Mouse (Mus musculus): ENCODE results near the gene Gng3. TPM values are rescaled to one million over a fixed set of nuclear protein-coding genes. Genes with fewer than 3 reads are reported as not detected.

Gene Gng3
- polyA plus RNA-seq, 1 experiment from 2014 or later = 198 TPM

DNA sequence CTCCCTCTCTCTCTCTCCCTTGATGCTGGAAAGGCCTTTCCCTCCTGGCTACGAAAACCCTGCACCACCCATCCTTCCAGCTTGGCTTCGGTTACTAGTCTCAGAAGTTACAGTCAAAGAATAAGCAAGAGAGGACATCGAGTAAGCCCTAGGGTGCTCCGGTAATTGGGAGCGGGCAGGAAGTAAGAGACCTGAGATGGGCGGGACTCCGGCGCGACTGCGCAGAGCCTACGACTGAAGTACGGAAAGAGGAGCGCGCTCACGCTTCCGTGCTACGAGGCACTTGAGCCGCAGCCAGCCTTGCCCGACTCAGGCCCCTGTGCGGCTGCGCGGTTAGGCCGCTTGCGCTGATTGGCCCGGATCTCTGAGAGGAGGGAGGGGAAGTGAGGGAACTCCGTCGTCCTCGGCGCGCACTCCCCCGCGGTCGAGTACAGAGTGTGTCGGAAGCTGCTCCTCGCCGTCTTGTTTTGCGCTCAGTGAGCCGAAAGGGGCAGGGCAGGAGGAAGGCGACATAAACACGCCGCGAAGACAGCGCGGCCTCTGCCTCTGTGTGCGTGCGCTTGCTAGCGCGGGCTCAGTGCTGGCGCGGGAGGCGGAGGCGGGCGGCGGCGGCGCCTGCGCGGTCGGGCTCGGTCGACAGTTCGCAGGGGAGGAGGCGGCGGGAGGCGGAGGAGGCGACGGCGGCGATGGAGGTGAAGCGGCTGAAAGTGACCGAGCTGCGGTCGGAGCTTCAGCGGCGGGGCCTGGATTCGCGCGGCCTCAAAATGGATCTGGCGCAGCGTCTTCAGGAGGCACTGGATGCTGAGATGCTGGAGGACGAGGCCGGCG lies 19.2 kb downstream of the Gng3 start, which contains the start of gene Hnrnpul2:
Gene Hnrnpul2, plus strand, starts transcription at position 415 of the 828 bp plus-strand sequence.
- Histone ChIP-seq H3K36me3 (ENCODE audit: poor library complexity, severe bottlenecking) (peaks cover 43% of the 10 kb centered on the region), H3K4me3 (peak within 1 kb of the TSS; percentile 100), H3K4me1 (peaks cover 58% of the 10 kb centered on the region), H3K27me3 (no peaks in the 10 kb centered on the region), H3K4me2 (peak within 1 kb of the TSS; percentile 92), H3K9me3 (replicated peaks) (no peaks in the 10 kb centered on the region), H3K9ac (peak within 1 kb of the TSS; percentile 99), H3K27ac (peak within 1 kb of the TSS; percentile 99)
- peak; percentile 96 for ATAC-seq
- WGBS = under 1% methylated on average over 74 of the region's 83 CpGs

DNA sequence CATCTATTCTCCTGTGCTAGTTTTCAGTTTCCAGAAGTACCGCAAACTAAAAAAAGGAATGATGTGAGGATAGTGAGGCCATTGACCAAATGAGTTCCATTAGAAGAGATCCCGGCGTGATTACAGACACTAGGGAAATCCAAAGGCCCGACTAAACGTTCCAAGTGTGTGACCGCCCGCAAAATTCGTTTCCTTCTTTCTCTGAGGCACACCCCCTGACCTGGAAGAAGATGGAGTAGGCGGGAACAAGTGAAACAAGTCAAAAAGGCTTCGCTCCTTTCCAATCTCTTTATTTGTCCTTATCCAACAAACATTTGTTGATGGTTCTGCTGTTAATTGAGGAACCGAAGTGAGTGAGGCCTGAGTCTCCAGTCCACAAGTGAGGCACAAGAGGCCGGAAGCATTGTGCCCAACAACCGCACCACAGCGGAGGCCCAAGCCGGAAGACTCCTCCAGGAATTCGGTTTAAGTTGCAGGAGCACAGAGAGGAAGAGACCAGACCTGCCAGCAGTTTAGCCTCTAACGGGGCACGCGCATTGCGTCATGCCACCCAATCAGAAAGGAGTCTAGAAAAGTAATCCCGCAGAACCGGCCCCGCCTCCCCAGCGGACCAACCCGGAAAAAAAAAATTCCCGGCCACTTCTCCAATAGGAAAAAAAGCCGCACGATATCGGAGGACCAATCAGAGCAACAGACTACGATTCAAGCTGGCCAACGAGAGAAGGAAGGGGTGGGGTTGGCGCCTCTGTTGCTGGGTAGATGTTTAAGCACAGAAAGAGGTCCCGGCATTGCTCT lies 20.0 kb downstream of the Gng3 start, which contains the start of gene Ttc9c:
Gene Ttc9c, minus strand, starts transcription at position 533 of the 795 bp plus-strand sequence.
- peaks cover 42% of the 10 kb centered on the region for H3K36me3 ChIP-seq (ENCODE audit: poor library complexity, severe bottlenecking)
- H3K4me2 ChIP-seq = peak within 1 kb of the TSS; percentile 92
- peak within 1 kb of the TSS; percentile 99 for H3K27ac ChIP-seq
- WGBS = under 1% methylated on average over 33 of the region's 33 CpGs
- H3K9me3 ChIP-seq (replicated peaks) = no peaks in the 10 kb centered on the region
- H3K4me3 ChIP-seq = peak within 1 kb of the TSS; percentile 100
- peaks cover 58% of the 10 kb centered on the region for H3K4me1 ChIP-seq
- peak; percentile 94 for ATAC-seq
- H3K9ac ChIP-seq = peak within 1 kb of the TSS; percentile 99
- no peaks in the 10 kb centered on the region for H3K27me3 ChIP-seq

DNA sequence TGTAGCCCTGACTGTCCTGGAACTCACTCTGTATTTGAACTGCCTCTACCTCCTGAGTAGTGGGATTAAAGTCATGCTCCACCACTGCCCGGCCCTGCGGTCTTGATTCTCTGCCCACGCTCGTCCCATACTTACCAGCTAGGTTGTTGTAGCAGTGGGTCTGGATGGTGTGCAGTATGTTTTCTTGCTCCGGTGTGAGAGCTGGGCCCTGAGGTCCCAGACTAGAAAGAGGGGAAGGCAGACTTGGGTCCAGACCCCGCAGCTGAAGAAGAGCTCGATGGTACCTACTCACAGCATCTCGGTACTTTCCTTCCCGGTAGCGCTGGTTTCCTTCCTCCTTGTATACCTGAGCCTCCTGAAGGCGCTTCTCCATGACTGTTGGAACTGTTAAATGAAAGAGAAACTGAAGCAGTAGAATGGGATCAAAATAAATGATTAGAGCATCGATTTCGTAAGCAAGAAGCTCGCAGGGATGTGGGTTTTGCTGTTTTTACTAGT lies 20.6 kb downstream of the Gng3 start:
- peaks cover 56% of the 10 kb centered on the region for H3K4me1 ChIP-seq
- H3K27ac ChIP-seq = peak overlapping the region; percentile 99
- H3K4me3 ChIP-seq = peak overlapping the region; percentile 100
- peak overlapping the region; percentile 81 for H3K9ac ChIP-seq
- no peaks in the 10 kb centered on the region for H3K27me3 ChIP-seq
- peaks cover 42% of the 10 kb centered on the region for H3K36me3 ChIP-seq (ENCODE audit: poor library complexity, severe bottlenecking)
- H3K9me3 ChIP-seq (replicated peaks) = no peaks in the 10 kb centered on the region
- ATAC-seq = no peak
- 29% methylated on average over 14 of the region's 14 CpGs for WGBS
- peak overlapping the region; percentile 92 for H3K4me2 ChIP-seq

DNA sequence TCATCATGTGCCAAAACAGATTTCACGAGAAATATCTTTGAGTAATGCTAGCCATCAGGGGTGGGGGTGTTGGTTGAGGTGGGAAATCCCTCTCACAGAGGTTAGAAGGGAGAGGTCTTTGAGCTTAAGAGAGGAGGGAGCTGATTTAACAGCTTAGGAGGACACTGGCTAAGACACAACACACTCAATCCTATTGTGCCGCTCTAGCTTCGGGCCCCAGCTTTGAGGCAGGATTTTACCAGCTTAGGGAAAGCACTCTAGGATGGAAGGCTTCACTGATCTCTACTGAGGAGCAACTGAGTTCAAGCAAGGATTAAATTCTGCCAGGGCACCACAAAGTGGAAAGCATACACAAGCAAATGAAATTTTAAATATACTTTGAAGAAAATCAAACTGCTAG lies 22.0 kb downstream of the Gng3 start:
- Histone ChIP-seq H3K4me2 (peak overlapping the region; percentile 48), H3K9ac (peak overlapping the region; percentile 53), H3K4me3 (peak overlapping the region; percentile 100), H3K36me3 (ENCODE audit: poor library complexity, severe bottlenecking) (peaks cover 47% of the 10 kb centered on the region), H3K27ac (no peak overlapping the region), H3K27me3 (no peaks in the 10 kb centered on the region), H3K4me1 (peaks cover 43% of the 10 kb centered on the region), H3K9me3 (replicated peaks) (no peaks in the 10 kb centered on the region)
- no peak for ATAC-seq
- 55% methylated on average over 3 of the region's 3 CpGs for WGBS

DNA sequence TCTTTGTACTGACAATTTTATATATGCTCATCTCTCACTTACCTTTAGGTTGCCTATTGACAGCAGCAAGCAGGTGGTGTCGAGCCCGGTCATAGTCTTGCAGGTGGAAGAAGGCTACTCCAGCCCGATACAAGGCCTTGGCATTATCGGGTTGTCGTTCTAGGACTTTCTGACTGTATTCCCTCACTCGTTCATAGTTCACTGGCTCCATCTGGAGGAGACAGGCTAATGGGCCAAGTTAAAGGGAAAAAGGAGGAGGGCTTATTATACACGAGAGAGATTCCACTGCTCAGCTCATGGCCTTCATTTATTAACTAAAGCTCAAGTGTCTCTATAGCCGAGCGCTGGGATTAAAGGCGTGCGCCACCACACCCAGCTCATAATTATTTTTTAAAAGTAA lies 23.2 kb downstream of the Gng3 start:
- Histone ChIP-seq H3K9ac (peak overlapping the region; percentile 22; the same call in 1 of the 2 replicates), H3K4me2 (peak overlapping the region; percentile 19), H3K27me3 (no peaks in the 10 kb centered on the region), H3K27ac (no peak overlapping the region), H3K4me1 (peaks cover 32% of the 10 kb centered on the region), H3K4me3 (no peak overlapping the region), H3K36me3 (ENCODE audit: poor library complexity, severe bottlenecking) (peaks cover 57% of the 10 kb centered on the region), H3K9me3 (replicated peaks) (no peaks in the 10 kb centered on the region)
- ATAC-seq = no peak
- 74% methylated on average over 11 of the region's 11 CpGs for WGBS

DNA sequence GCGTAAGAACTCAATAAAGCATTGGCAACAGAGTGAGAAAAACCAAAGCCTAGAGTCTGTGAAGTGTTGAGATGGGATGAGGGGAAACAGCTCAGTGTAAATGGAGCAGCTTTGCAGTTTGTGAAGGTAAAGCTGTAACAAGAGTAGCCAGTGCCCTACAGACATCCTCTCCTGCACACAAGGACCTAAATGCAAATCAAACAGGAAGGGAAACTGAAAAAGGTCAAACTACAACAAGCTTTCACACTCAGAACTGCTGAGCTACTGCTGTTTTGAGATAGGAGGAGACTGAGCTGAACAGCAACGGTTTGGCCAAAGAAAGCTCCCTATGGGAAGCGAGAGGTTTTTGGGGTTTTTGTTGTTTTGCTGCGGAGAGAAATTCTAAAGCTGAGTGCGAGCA lies 32.2 kb downstream of the Gng3 start:
- no peak for ATAC-seq
- H3K27ac ChIP-seq = no peak overlapping the region
- H3K9me3 ChIP-seq (replicated peaks) = no peaks in the 10 kb centered on the region
- WGBS = 94% methylated on average over 5 of the region's 5 CpGs
- H3K36me3 ChIP-seq (ENCODE audit: poor library complexity, severe bottlenecking) = peaks cover 80% of the 10 kb centered on the region
- no peak overlapping the region for H3K4me3 ChIP-seq
- H3K4me1 ChIP-seq = peaks cover 9% of the 10 kb centered on the region
- H3K9ac ChIP-seq = no peak overlapping the region
- H3K27me3 ChIP-seq = no peaks in the 10 kb centered on the region
- H3K4me2 ChIP-seq = no peak overlapping the region

DNA sequence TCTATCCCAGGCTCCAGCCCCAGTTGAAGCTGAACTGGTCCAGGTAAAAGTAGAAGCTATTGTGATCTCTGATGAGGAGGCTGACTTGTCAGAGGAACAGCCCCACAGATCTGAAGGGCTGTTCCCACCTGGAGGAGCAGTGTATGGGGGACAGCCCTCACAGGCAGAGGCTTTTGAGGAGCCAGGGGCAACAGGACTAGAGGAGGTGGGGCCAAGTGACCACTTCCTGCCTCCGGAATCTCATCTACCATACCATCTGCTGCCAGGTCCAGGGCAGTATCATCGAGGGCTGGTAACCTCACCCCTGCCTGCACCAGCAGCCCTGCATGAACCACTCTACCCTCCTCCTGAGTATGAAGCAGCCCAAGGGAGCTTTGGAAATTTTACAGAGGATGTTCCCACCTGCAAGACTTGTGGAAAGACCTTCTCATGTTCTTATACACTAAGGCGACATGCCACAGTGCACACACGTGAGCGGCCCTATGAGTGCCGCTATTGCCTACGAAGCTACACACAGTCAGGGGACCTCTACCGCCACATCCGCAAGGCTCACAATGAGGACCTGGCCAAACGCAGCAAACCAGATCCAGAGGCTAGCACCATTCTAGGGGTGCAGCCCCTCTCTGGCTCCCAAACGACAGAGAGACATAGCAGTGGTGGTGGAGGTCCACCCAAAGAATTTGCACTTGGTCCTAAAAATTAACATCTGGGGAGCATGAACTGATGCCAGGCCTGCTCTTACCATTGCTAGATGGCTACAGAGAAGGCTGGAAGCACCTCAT lies 34.9 kb downstream of the Gng3 start:
- 94% methylated on average over 11 of the region's 11 CpGs for WGBS

DNA sequence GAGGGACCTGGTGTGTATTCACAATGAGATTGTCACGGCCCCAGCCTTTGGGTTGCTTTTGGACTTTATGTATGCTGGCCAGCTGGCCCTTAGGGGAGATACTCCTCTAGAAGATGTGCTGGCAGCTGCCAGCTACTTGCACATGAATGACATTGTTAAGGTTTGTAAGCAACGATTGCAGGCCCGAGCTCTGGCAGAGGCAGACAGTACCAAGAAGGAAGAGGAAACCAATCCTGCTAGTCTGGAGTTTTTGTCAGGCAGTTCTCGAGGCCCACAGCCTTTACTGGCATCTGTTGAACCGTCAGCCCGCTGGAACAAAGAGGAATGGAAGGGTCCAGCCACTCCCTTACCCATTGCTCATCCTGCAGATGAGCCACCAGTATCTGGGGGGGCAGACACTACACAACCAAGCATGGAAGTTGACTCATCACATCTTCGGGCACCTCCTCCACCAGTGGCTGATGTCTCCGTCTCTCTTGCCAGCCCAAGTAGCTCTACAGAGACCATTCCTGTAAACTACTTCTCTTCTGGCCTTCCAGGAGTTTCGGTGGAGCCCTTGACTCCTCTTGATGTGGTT lies 35.7 kb downstream of the Gng3 start:
- WGBS = 91% methylated on average over 9 of the region's 9 CpGs
- H3K9ac ChIP-seq = peak overlapping the region; percentile 34; the same call in 1 of the 2 replicates
- peak overlapping the region; percentile 94 for H3K27ac ChIP-seq

More for the DNA sequence above, 34.9 kb downstream of the Gng3 start:
- peaks cover 58% of the 10 kb centered on the region for H3K36me3 ChIP-seq (ENCODE audit: poor library complexity, severe bottlenecking)
- no peaks in the 10 kb centered on the region for H3K9me3 ChIP-seq (replicated peaks)
- no peak for ATAC-seq
- peaks cover 4% of the 10 kb centered on the region; the same call in 1 of the 2 replicates for H3K27me3 ChIP-seq
- H3K27ac ChIP-seq = no peak overlapping the region; the same call in 1 of the 2 replicates
- H3K4me2 ChIP-seq = no peak overlapping the region
- H3K9ac ChIP-seq = no peak overlapping the region
- peaks cover 12% of the 10 kb centered on the region for H3K4me1 ChIP-seq
- no peak overlapping the region for H3K4me3 ChIP-seq

DNA sequence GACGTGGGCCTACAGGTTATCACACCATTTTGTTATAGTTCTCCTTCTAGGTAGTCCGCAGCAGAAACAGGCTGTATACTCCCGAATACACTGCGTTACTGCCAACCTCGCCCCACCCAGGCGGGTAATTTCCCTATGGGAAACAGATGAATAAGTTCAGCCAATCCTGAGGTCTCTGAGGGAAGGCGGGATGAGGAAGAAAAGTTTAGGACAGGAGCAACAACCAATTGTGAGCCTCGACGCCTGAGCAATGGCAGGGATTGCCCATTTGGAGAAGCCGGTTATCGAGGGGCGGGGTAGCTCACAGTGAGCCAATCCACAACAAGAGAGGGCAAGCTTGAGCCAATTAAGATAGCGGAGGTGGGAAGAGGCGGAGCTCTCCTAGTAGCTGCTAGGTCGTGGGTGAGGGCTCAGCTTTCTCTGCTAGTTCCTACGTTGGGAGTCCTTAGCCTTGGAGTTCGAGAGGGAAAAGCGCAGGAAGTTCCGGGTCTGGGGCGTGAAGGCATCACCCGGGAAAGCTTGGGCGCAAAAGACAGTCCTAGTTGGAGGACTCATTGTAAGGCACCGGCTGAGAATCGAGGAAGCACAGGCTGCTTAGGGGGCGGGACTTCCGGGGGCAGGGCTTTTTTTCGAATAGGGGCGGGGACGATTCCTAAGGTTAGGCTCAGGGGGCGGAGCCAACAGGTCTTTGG lies 36.7 kb downstream of the Gng3 start, which contains the start of gene Zbtb3:
Gene Zbtb3, plus strand, starts transcription at position 426 of the 692 bp plus-strand sequence.
- Histone ChIP-seq H3K4me2 (peak within 1 kb of the TSS; percentile 69), H3K27ac (peak within 1 kb of the TSS; percentile 94), H3K9ac (peak within 1 kb of the TSS; percentile 61), H3K4me3 (peak within 1 kb of the TSS; percentile 63), H3K27me3 (peaks cover 4% of the 10 kb centered on the region; the same call in 1 of the 2 replicates), H3K36me3 (ENCODE audit: poor library complexity, severe bottlenecking) (peaks cover 40% of the 10 kb centered on the region), H3K9me3 (replicated peaks) (no peaks in the 10 kb centered on the region), H3K4me1 (peaks cover 19% of the 10 kb centered on the region)
- WGBS = under 1% methylated on average over 30 of the region's 30 CpGs
- peak; percentile 98 for ATAC-seq

More for the DNA sequence above, 35.7 kb downstream of the Gng3 start:
- H3K9me3 ChIP-seq (replicated peaks) = no peaks in the 10 kb centered on the region
- H3K27me3 ChIP-seq = peaks cover 4% of the 10 kb centered on the region; the same call in 1 of the 2 replicates
- H3K4me1 ChIP-seq = peaks cover 12% of the 10 kb centered on the region
- H3K4me2 ChIP-seq = peak overlapping the region; percentile 69
- H3K36me3 ChIP-seq (ENCODE audit: poor library complexity, severe bottlenecking) = peaks cover 51% of the 10 kb centered on the region
- H3K4me3 ChIP-seq = peak overlapping the region; percentile 63; the same call in 1 of the 2 replicates
- no peak for ATAC-seq

DNA sequence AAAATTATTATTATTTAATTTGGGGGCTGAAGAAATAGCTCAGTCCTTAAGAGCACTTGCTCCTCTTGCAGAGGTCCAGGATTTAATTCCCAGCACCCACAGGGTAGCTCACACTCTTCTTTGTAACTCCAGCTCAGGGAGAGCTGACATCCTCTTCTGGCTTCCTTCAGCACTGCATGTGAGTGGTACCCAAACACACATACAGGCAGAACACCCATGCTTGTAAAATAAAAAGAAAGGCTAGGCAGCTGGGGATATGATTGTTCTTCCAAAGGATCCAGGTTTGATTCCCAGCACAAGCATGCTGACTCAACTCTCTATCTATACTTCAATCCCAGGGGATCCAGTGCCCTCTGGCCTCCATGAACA lies 40.1 kb downstream of the Gng3 start:
- H3K36me3 ChIP-seq (ENCODE audit: poor library complexity, severe bottlenecking) = peaks cover 32% of the 10 kb centered on the region
- no peaks in the 10 kb centered on the region for H3K9me3 ChIP-seq (replicated peaks)
- H3K27me3 ChIP-seq = peaks cover 4% of the 10 kb centered on the region; the same call in 1 of the 2 replicates
- no peak overlapping the region for H3K27ac ChIP-seq
- peak overlapping the region; percentile 88; the same call in 1 of the 2 replicates for H3K4me2 ChIP-seq
- H3K4me3 ChIP-seq = peak overlapping the region; percentile 62; the same call in 1 of the 2 replicates
- peaks cover 22% of the 10 kb centered on the region for H3K4me1 ChIP-seq
- no peak for ATAC-seq
- no peak overlapping the region for H3K9ac ChIP-seq
